Mouse (Mus musculus) stomach, postnatal 0 days (tissue): ENCODE measurements around the gene Rinl.

Experiments used
- CTCF ChIP-seq: IDR thresholded peaks from 2 replicates; pipeline ENCODE4 v1.5.1; 2016; ENCODE audit warnings: antibody characterized with exemption, low read depth, mild to moderate bottlenecking, moderate library complexity
- EP300 ChIP-seq: optimal IDR thresholded peaks from 2 replicates; pipeline ENCODE3; 2016; ENCODE audit warnings: antibody characterized with exemption

- no peak for TF ChIP-seq EP300
- TF ChIP-seq CTCF, result peak; percentile 68
Observed at GRCm38 (mm10) chr7:28790066-28790806, 1.5 kb downstream of the Rinl start.
